Mouse (Mus musculus) ovary, adult 2 months (tissue): ENCODE results near the gene Gm20736. TPM values are rescaled to one million over a fixed set of nuclear protein-coding genes. Genes with fewer than 3 reads are reported as not detected.

Experiments used
- polyA plus RNA-seq: library from polyadenylated mRNA; depleted of rRNA; stranded (reverse); fragments of >200 nt; gene quantifications from 2 replicates; pipeline ENCODE4 v1.2.3, GENCODE M21; 2012; rRNA removed

The Gm20736 gene
- not detected in 2 replicates for polyA plus RNA-seq

GRCm38 (mm10) chrY:65377390-65377789 is at the start of gene Gm20736:
Gene Gm20736, plus strand, starts transcription at chrY:65377690.

Other genes starting within 250 kb of the Gm20736 start
- not detected in 2 replicates for gene Gm20924, start 170.2 kb upstream of the Gm20736 start, polyA plus RNA-seq